Mouse (Mus musculus) midbrain, embryonic 15.5 days (tissue): Measurements from ENCODE around the gene Atp5d. TPM values are rescaled to one million over a fixed set of nuclear protein-coding genes. Genes with fewer than 3 reads are reported as not detected.

Experiments used
- ATAC-seq: fragments of 200-750 bp; cut with Nextera tagmentation; replicated peaks from 2 replicates; pipeline ENCODE4 v1.8.0; 2017; ENCODE audit warnings: moderate TSS enrichment
- H3K27ac ChIP-seq: fragments of 300-500 bp; sonication (generic); 2 replicates; pipeline ENCODE4 v1.5.1; 2015; ENCODE audit warnings: mild to moderate bottlenecking, inconsistent platforms
- H3K27me3 ChIP-seq: fragments of 300-500 bp; sonication (generic); replicated peaks from 2 replicates; pipeline ENCODE4 v1.6.1; 2015; ENCODE audit warnings: inconsistent platforms
- H3K36me3 ChIP-seq: fragments of 300-500 bp; sonication (generic); replicated peaks from 2 replicates; pipeline ENCODE4 v1.6.1; 2015; ENCODE audit warnings: inconsistent platforms
- H3K4me1 ChIP-seq: fragments of 300-500 bp; sonication (generic); 2 replicates; pipeline ENCODE4 v1.6.1; 2015; ENCODE audit warnings: inconsistent platforms
- H3K4me2 ChIP-seq: fragments of 300-500 bp; sonication (generic); 2 replicates; pipeline ENCODE4 v1.6.1; 2015; ENCODE audit warnings: inconsistent platforms, mild to moderate bottlenecking, moderate library complexity
- H3K4me3 ChIP-seq: fragments of 300-500 bp; sonication (generic); 2 replicates; pipeline ENCODE4 v1.5.1; 2015; ENCODE audit warnings: mild to moderate bottlenecking, inconsistent platforms
- H3K9ac ChIP-seq: fragments of 300-500 bp; sonication (generic); 2 replicates; pipeline ENCODE4 v1.6.1; 2015; ENCODE audit warnings: mild to moderate bottlenecking, inconsistent platforms
- H3K9me3 ChIP-seq: fragments of 300-500 bp; sonication (generic); 2 replicates; pipeline ENCODE4 v1.6.1; 2016; ENCODE audit warnings: inconsistent platforms
- WGBS: fragments of 180-500 bp; shearing (Covaris S2); methylation state at CpG from one replicate; pipeline ENCODE4 v1.1.7; 2015; ENCODE audit warnings: mixed read lengths; 5-methylcytosine and 5-hydroxymethylcytosine counted together
- polyA plus RNA-seq: library from polyadenylated mRNA; unstranded; fragments of >200 nt; fragmentation: Nextera tagmentation; extraction: Ambion mirVana; gene quantifications from 2 replicates; pipeline ENCODE4 v1.2.1, GENCODE M21; 2015

The Atp5d gene
- polyA plus RNA-seq, 1 experiment from 2014 or later: 444 TPM

DNA sequence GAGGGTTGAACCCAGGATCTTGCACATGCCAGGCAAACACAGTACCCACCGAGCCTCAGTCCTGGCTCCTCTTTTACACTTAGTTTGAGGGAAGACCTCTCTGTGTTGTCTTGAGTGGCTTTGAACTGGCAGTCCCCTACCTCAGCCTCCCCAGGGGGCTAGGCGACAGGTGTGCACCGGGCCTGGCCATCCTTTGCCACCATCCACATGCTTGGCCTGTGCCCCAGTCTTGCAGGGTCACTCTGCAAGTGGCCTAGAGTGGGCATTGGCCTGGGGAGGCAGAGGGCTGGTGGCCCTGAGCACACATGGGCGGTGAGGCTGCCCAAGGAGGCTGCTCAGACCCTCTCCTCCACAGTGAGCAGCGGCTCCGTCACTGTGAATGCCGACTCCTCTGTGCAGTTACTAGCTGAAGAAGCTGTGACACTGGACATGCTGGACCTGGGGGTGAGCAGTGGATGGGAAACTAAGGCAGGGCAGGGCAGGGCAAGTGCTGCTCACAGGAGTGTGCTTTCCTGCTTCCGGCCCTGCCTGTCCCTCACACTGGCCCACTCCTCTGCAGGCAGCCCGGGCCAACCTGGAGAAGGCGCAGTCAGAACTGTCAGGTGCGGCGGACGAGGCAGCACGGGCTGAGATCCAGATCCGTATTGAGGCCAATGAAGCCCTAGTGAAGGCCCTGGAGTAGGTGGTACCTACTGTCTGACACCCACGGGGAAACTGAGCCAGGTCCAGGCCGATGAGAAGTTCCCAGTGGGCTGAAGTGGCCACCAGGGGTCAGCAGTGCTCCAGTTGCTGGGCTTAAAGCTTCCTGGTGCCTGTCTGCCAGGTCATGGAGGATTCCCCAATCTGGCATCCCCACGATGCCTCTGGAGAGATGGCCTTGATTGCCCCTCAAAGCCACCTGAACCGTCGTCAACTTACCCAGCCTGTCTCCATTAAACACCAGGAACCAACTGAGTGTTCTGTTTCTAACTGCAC, 6.7 kb downstream of the Atp5d start:
- 70% methylated on average over 20 of the region's 20 CpGs for WGBS
- peak overlapping the region; percentile 2; the same call in 1 of the 2 replicates for H3K9ac ChIP-seq
- peaks cover 3% of the 10 kb centered on the region; the same call in 1 of the 2 replicates for H3K36me3 ChIP-seq
- no peak for ATAC-seq
- H3K4me3 ChIP-seq: no peak overlapping the region
- 0 out of 2 replicates have a peak overlapping the region, but pooled peaks have one; percentile 0 for H3K4me2 ChIP-seq
- H3K4me1 ChIP-seq: peaks cover 56% of the 10 kb centered on the region
- H3K9me3 ChIP-seq: no peaks in the 10 kb centered on the region
- H3K27me3 ChIP-seq: no peaks in the 10 kb centered on the region
- H3K27ac ChIP-seq: no peak overlapping the region

DNA sequence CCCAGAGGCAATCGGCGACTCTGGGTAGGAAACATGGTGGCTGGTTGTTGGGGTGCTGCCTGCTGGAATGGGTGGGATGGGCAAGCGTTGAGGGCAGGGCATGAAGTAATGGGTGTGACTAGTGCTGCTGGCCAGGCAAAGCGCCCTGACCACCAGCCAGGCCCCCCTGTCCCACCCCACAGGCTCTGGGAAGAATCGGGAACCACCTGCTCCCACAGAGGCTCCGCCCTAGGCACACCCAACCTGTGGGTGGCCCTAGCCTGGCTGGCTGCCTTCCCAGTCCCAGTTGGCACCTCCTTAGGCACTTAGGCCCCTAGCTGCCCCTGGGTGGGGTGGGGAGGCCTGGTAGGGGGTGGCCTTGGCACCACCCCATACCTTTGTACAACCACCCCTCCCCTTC, 7.5 kb downstream of the Atp5d start:
- H3K4me3 ChIP-seq: no peak overlapping the region
- peak overlapping the region; percentile 0; the same call in 1 of the 2 replicates for H3K4me2 ChIP-seq
- H3K4me1 ChIP-seq: peaks cover 51% of the 10 kb centered on the region
- no peak for ATAC-seq
- peak overlapping the region; percentile 2; the same call in 1 of the 2 replicates for H3K9ac ChIP-seq
- H3K36me3 ChIP-seq: peaks cover 3% of the 10 kb centered on the region; the same call in 1 of the 2 replicates
- WGBS: 91% methylated on average over 6 of the region's 6 CpGs
- H3K27ac ChIP-seq: no peak overlapping the region
- H3K27me3 ChIP-seq: no peaks in the 10 kb centered on the region
- no peaks in the 10 kb centered on the region for H3K9me3 ChIP-seq

DNA sequence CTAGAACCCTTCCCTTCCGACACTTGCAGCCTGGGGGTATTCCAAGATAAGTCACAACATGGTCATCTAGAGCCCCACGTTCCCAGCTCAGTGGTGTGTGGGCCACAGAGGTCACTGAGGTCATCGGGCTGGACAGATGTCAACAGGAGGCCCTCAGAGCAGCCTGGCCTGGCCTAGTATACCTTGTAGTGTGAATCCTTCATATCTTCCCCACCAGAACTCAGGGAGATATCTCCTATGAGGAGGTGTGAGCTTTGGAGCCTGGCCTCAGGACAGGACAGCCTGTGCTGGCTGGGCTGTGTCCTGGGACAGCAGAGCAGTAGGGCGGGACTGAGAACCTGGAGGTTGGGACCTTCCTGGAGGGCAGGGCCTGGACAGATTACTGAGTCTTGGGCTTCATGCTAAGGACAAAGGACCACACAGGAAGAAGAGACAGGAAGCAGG, 8.2 kb downstream of the Atp5d start:
- ATAC-seq: no peak
- H3K4me2 ChIP-seq: no peak overlapping the region
- H3K27me3 ChIP-seq: no peaks in the 10 kb centered on the region
- peak overlapping the region; percentile 100; the same call in 1 of the 2 replicates for H3K27ac ChIP-seq
- 86% methylated on average over 4 of the region's 4 CpGs for WGBS
- H3K36me3 ChIP-seq: peaks cover 3% of the 10 kb centered on the region; the same call in 1 of the 2 replicates
- H3K9ac ChIP-seq: no peak overlapping the region
- 0 out of 2 replicates have a peak overlapping the region, but pooled peaks have one; percentile 2 for H3K4me3 ChIP-seq
- H3K9me3 ChIP-seq: no peaks in the 10 kb centered on the region
- H3K4me1 ChIP-seq: peaks cover 44% of the 10 kb centered on the region

DNA sequence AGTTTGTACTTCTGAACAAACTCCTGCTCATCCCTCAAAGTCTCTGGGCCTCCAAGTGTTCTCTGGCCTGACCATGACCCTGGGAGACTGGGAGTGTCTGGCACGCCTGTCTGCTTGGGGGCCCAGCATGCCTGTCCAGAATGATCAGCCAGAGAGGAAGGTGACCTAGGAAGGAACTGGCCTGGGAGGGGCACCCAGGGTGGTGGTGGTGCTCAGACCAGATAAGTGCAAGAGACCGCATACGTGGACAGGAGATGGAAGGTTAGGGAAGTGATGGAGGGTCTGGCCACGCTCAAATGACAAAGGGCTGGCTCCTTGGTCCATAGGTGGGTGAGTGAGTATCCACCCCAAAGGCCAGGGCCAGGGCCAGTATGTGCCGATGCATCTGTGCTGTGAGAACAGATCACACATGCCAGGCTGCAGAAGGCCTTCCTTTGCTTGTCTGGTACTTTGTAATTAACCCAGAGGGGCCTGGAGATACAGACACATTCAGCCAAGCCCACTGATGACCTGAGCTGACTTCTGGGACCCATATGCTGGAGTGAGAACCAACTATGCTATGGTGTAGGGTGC, 8.8 kb downstream of the Atp5d start:
- H3K9me3 ChIP-seq: no peaks in the 10 kb centered on the region
- H3K27me3 ChIP-seq: no peaks in the 10 kb centered on the region
- peaks cover 46% of the 10 kb centered on the region for H3K4me1 ChIP-seq
- peak overlapping the region; percentile 100 for H3K27ac ChIP-seq
- ATAC-seq: no peak
- peak overlapping the region; percentile 94 for H3K4me3 ChIP-seq
- peaks cover 3% of the 10 kb centered on the region; the same call in 1 of the 2 replicates for H3K36me3 ChIP-seq
- peak overlapping the region; percentile 67 for H3K4me2 ChIP-seq
- H3K9ac ChIP-seq: no peak overlapping the region
- 79% methylated on average over 5 of the region's 5 CpGs for WGBS

DNA sequence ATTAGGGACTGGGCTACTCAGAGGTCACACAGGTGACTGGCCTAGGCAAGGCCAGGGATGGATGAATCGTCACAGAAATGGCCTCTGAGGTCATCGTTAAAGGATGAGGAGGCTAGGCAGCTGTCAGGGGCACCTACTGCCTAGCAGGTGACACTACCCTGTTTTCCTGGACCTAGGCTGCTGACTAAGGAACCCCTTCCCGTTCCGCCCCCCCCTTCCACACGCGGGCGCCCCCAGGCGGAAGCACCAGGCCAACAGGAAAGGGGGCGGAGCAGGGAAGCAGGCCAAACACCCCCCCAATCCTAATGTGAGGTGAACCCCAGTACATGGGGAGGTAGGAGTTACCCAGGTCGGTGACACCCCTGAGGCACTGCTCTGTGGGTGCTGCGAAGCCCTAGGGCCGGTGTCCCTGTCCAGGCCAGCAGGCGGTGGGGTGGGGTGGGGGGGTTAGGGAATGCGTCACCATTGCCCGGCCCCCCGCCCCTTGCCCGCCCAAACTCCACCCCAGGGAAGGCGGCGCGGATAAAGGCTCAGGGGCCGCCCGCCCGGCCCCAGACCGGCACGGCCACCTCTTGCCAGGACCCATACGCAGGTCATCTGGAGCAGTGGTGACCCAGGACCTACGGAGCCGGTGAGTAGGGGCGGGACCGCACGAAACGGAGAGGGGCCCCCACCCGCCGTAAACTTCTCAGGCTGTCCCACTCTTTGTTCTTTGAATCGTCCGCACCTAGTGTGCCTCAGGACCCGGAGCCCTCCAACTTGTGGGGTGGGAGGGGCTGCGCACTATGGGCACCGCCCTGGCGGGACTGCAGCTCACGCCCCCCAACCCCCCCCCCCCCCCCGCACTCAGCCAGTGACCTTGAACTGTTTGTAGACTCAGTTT, 9.5 kb downstream of the Atp5d start, which contains the start of gene Midn:
Gene Midn (plus strand): TSS at position 554 of the 883 bp plus-strand sequence.
- peak within 1 kb of the TSS; percentile 94 for H3K4me3 ChIP-seq
- peak within 1 kb of the TSS; percentile 100 for H3K27ac ChIP-seq
- H3K27me3 ChIP-seq: no peaks in the 10 kb centered on the region
- H3K9ac ChIP-seq: peak within 1 kb of the TSS; percentile 95
- H3K36me3 ChIP-seq: peaks cover 4% of the 10 kb centered on the region; the same call in 1 of the 2 replicates
- peaks cover 48% of the 10 kb centered on the region for H3K4me1 ChIP-seq
- ATAC-seq: peak; percentile 14
- H3K9me3 ChIP-seq: no peaks in the 10 kb centered on the region
- peak within 1 kb of the TSS; percentile 67 for H3K4me2 ChIP-seq
- WGBS: under 1% methylated on average over 40 of the region's 42 CpGs

DNA sequence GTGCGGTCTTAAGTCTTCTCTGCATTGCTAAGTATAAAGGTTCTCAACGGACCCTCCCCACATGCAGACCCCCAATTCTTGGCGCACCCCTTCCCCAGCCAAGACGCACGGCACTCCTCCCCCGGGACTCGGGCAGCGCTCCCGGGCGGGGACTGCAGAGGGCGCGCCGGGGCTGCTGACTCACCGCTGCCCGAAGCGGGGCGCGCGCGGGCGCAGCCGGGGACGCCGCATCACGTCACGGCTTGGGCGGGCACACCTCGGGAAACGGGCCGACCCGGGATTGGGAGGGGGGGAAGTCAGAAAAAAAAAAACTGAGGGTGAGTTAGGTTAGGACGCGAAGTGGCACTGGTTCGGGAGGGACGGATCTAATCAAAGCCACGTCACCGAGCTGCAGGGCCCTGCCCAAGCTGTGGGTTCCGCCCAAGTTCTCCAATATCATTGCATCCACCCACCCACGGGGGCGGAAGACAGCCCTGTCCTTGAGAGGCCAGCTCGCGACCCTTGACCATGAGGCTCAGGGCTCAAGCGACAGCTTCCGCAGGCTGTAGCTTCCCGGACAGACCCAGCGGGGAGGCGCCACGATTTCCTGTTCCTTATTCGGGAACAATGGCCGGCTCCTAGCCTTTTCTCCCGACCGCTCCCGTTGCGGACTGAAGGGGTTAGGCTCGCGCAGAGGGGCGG, 10.3 kb downstream of the Atp5d start:
- under 1% methylated on average over 57 of the region's 57 CpGs for WGBS
- peak; percentile 57 for ATAC-seq
- H3K36me3 ChIP-seq: peaks cover 12% of the 10 kb centered on the region; the same call in 1 of the 2 replicates

DNA sequence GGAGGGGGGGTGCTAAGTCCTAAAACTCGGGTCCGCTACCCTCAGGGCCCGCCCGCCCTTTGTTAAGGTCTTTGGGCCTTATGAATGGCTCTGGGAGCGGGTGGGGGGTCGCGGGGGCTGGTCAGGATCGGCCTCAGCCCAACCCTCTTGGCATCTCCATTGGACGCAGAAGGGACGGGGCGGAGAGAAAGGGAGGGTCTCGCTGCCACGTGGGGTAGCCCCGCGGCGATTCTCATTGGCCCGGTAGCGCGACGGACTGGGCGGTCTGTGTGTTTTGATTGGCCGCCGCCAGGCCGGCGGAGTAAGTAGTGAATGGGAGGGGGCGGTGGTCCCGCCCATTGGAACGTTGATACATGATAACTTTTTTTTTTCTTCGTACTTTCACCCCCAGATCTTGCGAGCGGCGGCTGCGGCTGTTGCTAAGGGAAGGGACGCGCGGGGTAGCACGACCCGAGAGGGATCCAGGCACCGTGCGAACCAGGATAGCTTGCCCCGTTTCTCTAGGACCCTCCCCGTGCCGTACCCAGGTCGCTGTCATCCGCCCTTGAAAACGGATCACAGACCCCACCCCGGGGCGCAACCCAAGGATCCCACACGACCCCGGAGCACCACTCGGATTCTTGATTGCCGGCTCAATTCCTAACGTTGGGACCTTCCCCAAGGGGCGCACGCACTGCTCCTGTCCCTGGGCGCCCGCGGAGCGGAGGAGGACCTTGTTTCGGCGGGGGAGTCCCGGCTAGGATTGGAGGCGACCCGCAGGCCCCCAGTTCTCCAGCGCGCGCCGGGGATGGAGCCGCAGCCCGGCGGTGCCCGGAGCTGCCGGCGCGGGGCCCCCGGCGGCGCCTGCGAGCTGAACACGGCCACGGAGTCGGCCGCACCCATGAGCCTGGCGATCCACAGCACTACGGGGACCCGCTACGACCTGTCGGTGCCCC, 11.1 kb downstream of the Atp5d start:
- no peaks in the 10 kb centered on the region for H3K9me3 ChIP-seq
- H3K27ac ChIP-seq: peak overlapping the region; percentile 100
- WGBS: under 1% methylated on average over 81 of the region's 88 CpGs
- H3K4me2 ChIP-seq: peak overlapping the region; percentile 67
- ATAC-seq: peak; percentile 89
- H3K4me1 ChIP-seq: peaks cover 52% of the 10 kb centered on the region
- no peaks in the 10 kb centered on the region for H3K27me3 ChIP-seq
- peak overlapping the region; percentile 99 for H3K9ac ChIP-seq
- H3K4me3 ChIP-seq: peak overlapping the region; percentile 94
- H3K36me3 ChIP-seq: peaks cover 16% of the 10 kb centered on the region

More for the DNA sequence above, 10.3 kb downstream of the Atp5d start:
- peaks cover 49% of the 10 kb centered on the region for H3K4me1 ChIP-seq
- no peaks in the 10 kb centered on the region for H3K9me3 ChIP-seq
- peak overlapping the region; percentile 94 for H3K4me3 ChIP-seq
- peak overlapping the region; percentile 100 for H3K27ac ChIP-seq
- H3K4me2 ChIP-seq: peak overlapping the region; percentile 67
- no peaks in the 10 kb centered on the region for H3K27me3 ChIP-seq
- H3K9ac ChIP-seq: peak overlapping the region; percentile 95

DNA sequence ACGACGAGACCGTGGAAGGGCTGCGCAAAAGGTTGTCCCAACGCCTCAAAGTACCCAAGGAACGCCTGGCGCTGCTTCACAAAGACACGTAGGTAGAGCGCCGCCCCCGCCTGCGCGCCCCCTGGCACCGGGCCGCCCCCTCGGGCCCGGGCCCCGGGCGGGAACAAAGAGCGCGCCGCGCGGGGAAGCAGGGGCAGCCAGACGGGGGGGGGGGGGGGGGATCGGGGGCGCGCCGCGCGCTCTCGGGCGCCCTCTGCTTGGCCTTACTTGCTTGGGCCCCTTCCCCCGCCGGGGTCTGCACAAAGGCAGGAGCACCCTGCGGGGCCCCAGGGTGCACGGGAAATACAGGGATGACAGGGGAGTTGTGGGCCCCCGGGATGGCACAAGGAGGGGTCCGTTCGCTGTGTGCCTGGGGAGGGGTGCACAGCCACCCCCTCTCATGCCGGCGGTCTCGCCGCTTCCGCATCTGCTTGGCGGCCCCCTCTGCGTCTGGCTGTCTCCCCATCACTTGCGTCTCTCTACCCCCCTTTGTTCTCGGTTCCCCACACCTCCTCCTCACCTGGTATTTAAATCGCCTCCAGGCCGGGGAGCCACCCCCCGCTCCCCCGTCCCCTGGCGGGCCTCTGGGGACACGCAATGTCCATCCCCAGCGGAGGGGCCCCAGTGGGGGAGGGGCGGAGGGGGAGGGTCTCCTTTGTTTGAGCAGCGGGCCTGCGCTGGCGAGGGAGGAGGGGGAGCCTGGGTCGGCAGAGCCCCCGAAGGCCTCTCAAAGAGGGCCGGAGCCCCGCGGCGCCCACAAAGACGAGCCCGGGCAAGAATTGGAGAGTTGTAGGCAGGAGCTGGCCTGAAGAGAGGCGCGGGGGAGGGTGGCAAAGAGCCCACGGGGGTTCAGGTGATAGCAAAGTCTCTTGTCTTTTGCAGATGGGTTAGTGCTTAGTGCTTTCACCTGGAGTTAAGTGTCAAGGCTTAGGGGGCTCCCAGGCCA, 12.1 kb downstream of the Atp5d start:
- WGBS: under 1% methylated on average over 69 of the region's 71 CpGs
- H3K4me2 ChIP-seq: peak overlapping the region; percentile 67
- peak overlapping the region; percentile 100 for H3K27ac ChIP-seq
- peak overlapping the region; percentile 94 for H3K4me3 ChIP-seq
- peaks cover 26% of the 10 kb centered on the region for H3K36me3 ChIP-seq
- peak overlapping the region; percentile 99 for H3K9ac ChIP-seq
- H3K4me1 ChIP-seq: peaks cover 57% of the 10 kb centered on the region
- ATAC-seq: no peak
- H3K27me3 ChIP-seq: no peaks in the 10 kb centered on the region
- H3K9me3 ChIP-seq: no peaks in the 10 kb centered on the region

DNA sequence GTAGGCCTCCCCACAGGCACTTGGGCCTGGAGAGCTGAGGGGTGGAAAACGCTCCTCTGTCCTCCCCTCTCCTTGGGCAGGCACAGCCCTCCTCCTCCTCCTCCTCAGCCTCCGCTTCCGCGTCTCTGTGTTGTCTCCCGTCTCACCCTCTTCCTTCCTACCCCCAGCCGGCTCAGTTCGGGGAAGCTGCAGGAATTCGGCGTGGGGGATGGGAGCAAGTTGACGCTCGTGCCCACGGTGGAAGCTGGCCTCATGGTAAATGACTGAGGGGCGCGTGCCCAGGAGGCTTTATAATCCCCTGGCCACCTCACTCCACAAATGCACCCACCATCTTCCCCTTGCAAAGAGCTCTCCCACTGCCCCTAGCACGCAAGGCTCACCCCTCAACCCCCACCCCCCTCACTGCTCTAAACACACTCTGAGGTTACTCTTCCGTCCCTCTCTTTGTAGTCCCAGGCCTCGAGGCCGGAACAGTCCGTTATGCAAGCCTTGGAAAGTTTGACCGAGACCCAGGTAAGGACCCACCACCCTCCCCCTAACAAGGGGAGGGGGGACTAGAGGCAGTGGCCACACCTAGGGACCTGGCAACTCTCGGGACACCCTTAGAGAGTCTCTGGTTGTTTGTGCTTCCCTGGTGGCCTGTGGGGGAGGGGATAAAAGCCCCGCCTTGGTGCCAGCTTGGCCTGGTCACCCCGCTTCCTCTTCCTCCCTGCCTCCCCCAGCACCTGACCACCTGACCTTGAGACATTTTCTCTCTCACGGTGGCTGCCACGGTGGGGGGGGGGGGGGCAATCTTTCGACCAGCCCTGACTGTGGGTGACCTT, 13.0 kb downstream of the Atp5d start:
- Histone ChIP-seq H3K36me3 (peaks cover 35% of the 10 kb centered on the region), H3K4me1 (peaks cover 51% of the 10 kb centered on the region)
- WGBS: under 1% methylated on average over 26 of the region's 26 CpGs

More for the DNA sequence above, 13.0 kb downstream of the Atp5d start:
- no peak for ATAC-seq
- Histone ChIP-seq H3K9me3 (no peaks in the 10 kb centered on the region), H3K9ac (peak overlapping the region; percentile 99), H3K4me2 (peak overlapping the region; percentile 67), H3K27me3 (no peaks in the 10 kb centered on the region), H3K4me3 (peak overlapping the region; percentile 94), H3K27ac (peak overlapping the region; percentile 100)
